Mouse (Mus musculus) hindbrain, embryonic 11.5 days (tissue): ENCODE measurements around the gene Slc46a2. TPM values are rescaled to one million over a fixed set of nuclear protein-coding genes. Genes with fewer than 3 reads are reported as not detected.
A peak's percentile ranks its signal among the peaks of the same experiment; 100 is the strongest.

Experiments
- ATAC-seq: fragments of 200-750 bp; cut with Nextera tagmentation; 2 replicates; pipeline ENCODE4 v1.8.0; 2017; ENCODE audit warnings: mild to moderate bottlenecking, moderate TSS enrichment, moderate library complexity; ENCODE audit not compliant: low FRiP score
- DNase-seq: peaks from one replicate; pipeline ENCODE4 v3.0.0-alpha.2; 2015; ENCODE audit warnings: low spot score
- H3K27ac ChIP-seq: fragments of 300-500 bp; sonication (generic); 2 replicates; pipeline ENCODE4 v1.5.1; 2014; ENCODE audit warnings: mild to moderate bottlenecking, low read depth, low read length
- H3K27me3 ChIP-seq: fragments of 300-500 bp; sonication (generic); 2 replicates; pipeline ENCODE4 v1.6.1; 2014; ENCODE audit warnings: mild to moderate bottlenecking, low read length, moderate library complexity, mixed read lengths; ENCODE audit not compliant: control insufficient read depth, insufficient read depth
- H3K36me3 ChIP-seq: fragments of 300-500 bp; sonication (generic); 2 replicates; pipeline ENCODE4 v1.6.1; 2014; ENCODE audit warnings: mild to moderate bottlenecking, low read length, moderate library complexity, mixed read lengths; ENCODE audit not compliant: control insufficient read depth, insufficient read depth
- H3K4me1 ChIP-seq: fragments of 300-500 bp; sonication (generic); replicated peaks from 2 replicates; pipeline ENCODE4 v1.6.1; 2014; ENCODE audit warnings: low read length, mixed read lengths; ENCODE audit not compliant: control insufficient read depth, insufficient read depth
- H3K4me2 ChIP-seq: fragments of 300-500 bp; sonication (generic); replicated peaks from 2 replicates; pipeline ENCODE4 v1.6.1; 2014; ENCODE audit warnings: mild to moderate bottlenecking, low read depth, low read length
- H3K4me3 ChIP-seq: fragments of 300-500 bp; sonication (generic); 2 replicates; pipeline ENCODE4 v1.5.1; 2014; ENCODE audit warnings: low read depth, low read length
- H3K9ac ChIP-seq: fragments of 300-500 bp; sonication (generic); 2 replicates; pipeline ENCODE4 v1.6.1; 2014; ENCODE audit warnings: low read depth, low read length
- H3K9me3 ChIP-seq: fragments of 300-500 bp; sonication (generic); 2 replicates; pipeline ENCODE4 v1.6.1; 2016; ENCODE audit warnings: low read length; ENCODE audit not compliant: control insufficient read depth
- WGBS: fragments of 180-500 bp; shearing (Covaris S2); extraction: QIAGEN DNeasy Blood & Tissue Kit; methylation state at CpG from one replicate; pipeline ENCODE4 v1.1.7; 2014; 5-methylcytosine and 5-hydroxymethylcytosine counted together
- polyA plus RNA-seq: library from polyadenylated mRNA; unstranded; fragments of >200 nt; fragmentation: Nextera tagmentation; extraction: Ambion mirVana; gene quantifications from 2 replicates; pipeline ENCODE4 v1.2.1, GENCODE M21; 2014

Gene Slc46a2
- polyA plus RNA-seq, 1 experiment from 2014 or later, result not detected

GRCm38 (mm10) chr4:59870433-59870832 lies 44.4 kb downstream of the Slc46a2 start:
- H3K27me3 ChIP-seq, result no peaks in the 10 kb centered on the region
- no peak overlapping the region for H3K4me3 ChIP-seq
- no peak overlapping the region for H3K4me2 ChIP-seq
- no peak overlapping the region for H3K9ac ChIP-seq
- no peaks in the 10 kb centered on the region for H3K9me3 ChIP-seq
- H3K4me1 ChIP-seq, result no peaks in the 10 kb centered on the region
- H3K27ac ChIP-seq, result no peak overlapping the region
- ATAC-seq (no peak), DNase-seq (no peak)
- 87% methylated on average over 6 of the region's 6 CpGs for WGBS
- H3K36me3 ChIP-seq, result no peaks in the 10 kb centered on the region

- ATAC-seq, result no peak
- 90% methylated on average over 6 of the region's 6 CpGs for WGBS
These were observed 45.3 kb downstream of the Slc46a2 start for GRCm38 (mm10) chr4:59869488-59870057.

GRCm38 (mm10) chr4:59868086-59868485 lies 46.8 kb downstream of the Slc46a2 start:
- Histone ChIP-seq H3K27me3 (no peaks in the 10 kb centered on the region), H3K9ac (no peak overlapping the region), H3K36me3 (no peaks in the 10 kb centered on the region), H3K27ac (no peak overlapping the region), H3K9me3 (no peaks in the 10 kb centered on the region), H3K4me1 (no peaks in the 10 kb centered on the region), H3K4me2 (no peak overlapping the region), H3K4me3 (no peak overlapping the region)
- DNase-seq (no peak), ATAC-seq (no peak)
- 88% methylated on average over 11 of the region's 11 CpGs for WGBS

More at GRCm38 (mm10) chr4:59869488-59870057, 45.3 kb downstream of the Slc46a2 start:
- Histone ChIP-seq H3K27ac (no peak overlapping the region), H3K4me3 (no peak overlapping the region), H3K36me3 (no peaks in the 10 kb centered on the region), H3K4me1 (no peaks in the 10 kb centered on the region), H3K4me2 (no peak overlapping the region), H3K9ac (no peak overlapping the region), H3K27me3 (no peaks in the 10 kb centered on the region), H3K9me3 (no peaks in the 10 kb centered on the region)
- DNase-seq, result no peak

- no peak overlapping the region for H3K9ac ChIP-seq
- H3K9me3 ChIP-seq, result no peaks in the 10 kb centered on the region
- WGBS, result 76% methylated on average over 6 of the region's 6 CpGs
These were observed 51.0 kb downstream of the Slc46a2 start for GRCm38 (mm10) chr4:59863869-59864268.

GRCm38 (mm10) chr4:59862335-59862734 lies 52.5 kb downstream of the Slc46a2 start:
- Histone ChIP-seq H3K27me3 (no peaks in the 10 kb centered on the region), H3K4me2 (no peak overlapping the region), H3K36me3 (no peaks in the 10 kb centered on the region), H3K4me1 (no peaks in the 10 kb centered on the region), H3K9me3 (no peaks in the 10 kb centered on the region), H3K9ac (no peak overlapping the region), H3K27ac (no peak overlapping the region), H3K4me3 (no peak overlapping the region)
- ATAC-seq, result no peak
- no peak for DNase-seq
- WGBS, result 63% methylated on average over 1 of the region's 1 CpGs

More at GRCm38 (mm10) chr4:59863869-59864268, 51.0 kb downstream of the Slc46a2 start:
- H3K4me1 ChIP-seq, result no peaks in the 10 kb centered on the region
- no peak overlapping the region for H3K4me3 ChIP-seq
- H3K27me3 ChIP-seq, result no peaks in the 10 kb centered on the region
- no peak overlapping the region for H3K4me2 ChIP-seq
- no peak for DNase-seq
- H3K36me3 ChIP-seq, result no peaks in the 10 kb centered on the region
- ATAC-seq, result no peak
- H3K27ac ChIP-seq, result no peak overlapping the region

GRCm38 (mm10) chr4:59861871-59862270 lies 53.0 kb downstream of the Slc46a2 start:
- H3K27ac ChIP-seq, result no peak overlapping the region
- H3K36me3 ChIP-seq, result no peaks in the 10 kb centered on the region
- no peak overlapping the region for H3K4me2 ChIP-seq
- H3K4me1 ChIP-seq, result no peaks in the 10 kb centered on the region
- ATAC-seq (no peak), DNase-seq (no peak)
- H3K9me3 ChIP-seq, result no peaks in the 10 kb centered on the region
- no peaks in the 10 kb centered on the region for H3K27me3 ChIP-seq
- no peak overlapping the region for H3K9ac ChIP-seq
- no peak overlapping the region for H3K4me3 ChIP-seq
- 64% methylated on average over 4 of the region's 4 CpGs for WGBS

- no peaks in the 10 kb centered on the region for H3K4me1 ChIP-seq
- ATAC-seq (peak; percentile 55), DNase-seq (no peak)
- H3K27me3 ChIP-seq, result no peaks in the 10 kb centered on the region
- 67% methylated on average over 2 of the region's 2 CpGs for WGBS
- H3K4me2 ChIP-seq, result no peak overlapping the region
- H3K4me3 ChIP-seq, result no peak overlapping the region
- no peak overlapping the region for H3K9ac ChIP-seq
- no peaks in the 10 kb centered on the region for H3K36me3 ChIP-seq
- no peak overlapping the region for H3K27ac ChIP-seq
- no peaks in the 10 kb centered on the region for H3K9me3 ChIP-seq
These were observed 54.4 kb downstream of the Slc46a2 start for GRCm38 (mm10) chr4:59860431-59860830.

- Histone ChIP-seq H3K36me3 (no peaks in the 10 kb centered on the region), H3K9ac (no peak overlapping the region), H3K4me1 (no peaks in the 10 kb centered on the region), H3K27ac (no peak overlapping the region), H3K4me2 (no peak overlapping the region), H3K9me3 (no peaks in the 10 kb centered on the region), H3K27me3 (no peaks in the 10 kb centered on the region), H3K4me3 (no peak overlapping the region)
- 70% methylated on average over 16 of the region's 16 CpGs for WGBS
- DNase-seq, result no peak
- ATAC-seq, result peak; percentile 59; the same call in 1 of the 2 replicates
These were observed 55.0 kb downstream of the Slc46a2 start for GRCm38 (mm10) chr4:59859693-59860425.
